Mouse (Mus musculus): ENCODE results near the gene Stk11.

Stk11 gene

DNA sequence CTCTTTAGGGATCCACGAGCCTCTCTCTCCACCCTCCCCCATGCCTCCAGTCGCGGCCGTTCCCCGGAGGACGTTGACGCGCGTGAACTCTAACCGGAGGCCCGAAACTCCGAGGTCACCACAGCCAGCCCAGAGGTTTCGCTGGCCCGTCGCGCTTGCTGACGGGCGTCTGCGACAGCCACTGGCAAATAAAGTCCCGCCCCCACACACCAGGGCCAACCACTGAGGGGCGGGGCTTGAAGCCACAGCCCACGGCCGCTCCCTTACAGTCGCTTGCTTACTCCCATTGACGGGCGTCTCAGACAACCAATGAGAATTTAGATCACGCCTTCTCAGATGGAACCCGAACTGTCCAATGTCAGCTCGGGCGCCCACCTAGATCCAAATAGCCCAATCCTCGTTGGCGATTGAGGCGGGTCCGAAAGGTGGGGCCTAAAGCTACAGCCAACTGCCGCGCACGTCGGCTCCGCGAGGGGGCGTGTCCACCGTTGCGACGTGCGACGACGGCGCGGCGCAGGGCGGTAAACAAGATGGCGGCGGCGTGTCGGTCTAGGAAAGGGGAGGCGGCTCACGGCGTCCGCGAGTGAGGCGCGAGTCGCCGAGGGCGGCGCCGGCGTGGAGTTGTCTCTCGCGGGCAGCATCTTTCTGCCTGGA, at the start of gene Stk11:
Stk11 (plus strand) TSS at position 514 of the 654 bp plus-strand sequence.
- peak; percentile 100 for DNase-seq (ENCODE audit: low spot score in 2 of 2)

DNA sequence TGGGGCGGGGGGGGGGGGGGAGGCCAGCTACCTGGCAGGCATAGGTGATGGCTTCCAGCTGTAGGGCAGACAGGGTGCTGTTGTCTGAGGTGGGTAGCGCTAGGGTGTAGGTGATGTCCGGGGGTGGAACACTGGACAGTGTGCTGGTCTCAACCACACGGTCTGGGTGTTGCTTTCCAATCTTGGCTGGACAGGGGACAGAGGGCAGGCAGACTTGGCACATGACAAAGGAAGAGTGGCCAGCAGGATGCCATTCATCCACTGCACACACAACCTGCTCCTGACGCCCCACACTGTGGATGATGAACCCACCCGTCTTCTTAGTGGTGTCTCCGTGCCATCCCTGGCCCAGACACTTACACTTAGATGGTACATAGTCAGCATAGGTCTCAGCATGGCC, 46.4 kb upstream of the Stk11 start:
- no peak for DNase-seq (ENCODE audit: low spot score in 2 of 2)

- DNase-seq (ENCODE audit: low spot score in 2 of 2): no peak
Measured at GRCm38 (mm10) chr10:80069948-80070450, 45.6 kb upstream of the Stk11 start.

DNA sequence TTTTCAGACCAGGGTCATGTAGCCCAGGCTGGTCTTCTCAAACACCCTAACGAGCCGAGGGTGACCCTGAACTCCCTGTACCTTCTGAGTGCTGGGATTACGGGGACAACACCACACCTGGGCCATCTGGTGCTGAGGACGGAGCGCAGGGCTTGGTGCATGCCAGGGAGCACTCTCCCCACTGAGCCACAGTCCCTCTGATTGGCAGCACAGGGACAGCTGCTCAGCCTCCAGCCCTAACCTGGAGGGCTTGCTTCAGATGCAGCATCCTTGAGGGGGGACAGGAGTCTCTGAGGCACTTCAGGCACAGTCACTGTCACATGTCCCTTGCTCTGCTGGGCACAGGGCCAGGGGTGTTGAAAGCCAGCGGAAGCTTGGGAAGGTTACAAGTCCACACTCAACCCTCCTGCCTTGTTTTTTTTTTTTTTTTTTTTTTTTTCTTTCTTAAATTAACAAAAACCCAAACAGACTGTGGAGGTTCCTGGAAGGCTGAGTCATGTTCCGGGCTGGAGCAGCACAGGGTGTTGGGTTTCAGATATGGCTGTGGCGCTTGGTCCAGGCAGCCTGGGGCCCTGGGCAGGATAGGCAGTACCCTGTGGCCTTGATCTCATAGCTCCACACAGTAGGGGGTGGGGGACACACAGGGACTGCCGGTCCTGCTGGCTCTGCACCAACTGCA, 44.6 kb upstream of the Stk11 start:
- DNase-seq (ENCODE audit: low spot score in 2 of 2): peak; percentile 36 to 53

- no peak for DNase-seq (ENCODE audit: low spot score in 2 of 2)
Measured at GRCm38 (mm10) chr10:80071516-80071900, 44.1 kb upstream of the Stk11 start.

- DNase-seq (ENCODE audit: low spot score in 2 of 2): no peak
Measured at GRCm38 (mm10) chr10:80072623-80073489, 42.7 kb upstream of the Stk11 start.

DNA sequence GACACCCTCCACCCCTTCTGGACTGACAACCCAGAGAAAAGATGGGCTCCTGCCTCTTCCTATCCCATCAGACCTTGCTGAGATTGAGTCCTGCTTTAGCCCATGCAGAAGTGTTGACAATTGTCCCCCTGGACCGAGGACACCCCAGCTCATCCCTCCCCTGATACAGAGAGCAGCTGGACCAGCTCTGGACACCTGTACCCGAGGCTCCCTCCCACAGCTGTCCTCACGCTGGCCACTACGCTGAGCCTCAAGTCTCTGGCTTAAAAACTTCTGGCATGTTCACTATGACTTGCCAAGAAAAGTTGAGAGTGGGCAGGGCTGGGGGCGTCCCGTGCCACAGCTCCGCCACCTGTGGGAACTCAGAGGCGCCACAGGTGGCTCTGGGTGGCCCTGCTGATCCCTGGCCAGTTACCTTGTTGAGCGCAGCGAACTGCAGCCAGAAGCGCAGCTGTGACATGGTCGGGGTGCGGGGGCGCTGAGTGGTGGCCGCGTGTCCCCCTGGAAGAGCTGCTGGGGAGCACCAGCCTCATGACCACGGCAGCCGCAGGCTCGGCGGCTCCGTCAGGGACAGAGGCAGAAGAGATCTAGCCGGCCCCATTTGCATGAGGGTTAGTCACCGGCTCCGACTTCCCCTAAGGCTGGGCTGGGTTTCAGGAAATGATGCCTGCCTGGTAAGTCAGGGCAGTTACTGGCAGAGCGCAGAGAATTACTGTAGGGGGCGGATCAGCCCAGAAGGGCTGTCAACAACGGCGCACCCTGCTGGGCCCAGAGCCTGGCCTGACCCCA, 40.6 kb upstream of the Stk11 start:
- no peak for DNase-seq (ENCODE audit: low spot score in 2 of 2)

GRCm38 (mm10) chr10:80075924-80076323, 39.7 kb upstream of the Stk11 start:
- no peak for DNase-seq (ENCODE audit: low spot score in 2 of 2)

- no peak for DNase-seq (ENCODE audit: low spot score in 2 of 2)
Measured at GRCm38 (mm10) chr10:80076386-80076785, 39.2 kb upstream of the Stk11 start.

DNA sequence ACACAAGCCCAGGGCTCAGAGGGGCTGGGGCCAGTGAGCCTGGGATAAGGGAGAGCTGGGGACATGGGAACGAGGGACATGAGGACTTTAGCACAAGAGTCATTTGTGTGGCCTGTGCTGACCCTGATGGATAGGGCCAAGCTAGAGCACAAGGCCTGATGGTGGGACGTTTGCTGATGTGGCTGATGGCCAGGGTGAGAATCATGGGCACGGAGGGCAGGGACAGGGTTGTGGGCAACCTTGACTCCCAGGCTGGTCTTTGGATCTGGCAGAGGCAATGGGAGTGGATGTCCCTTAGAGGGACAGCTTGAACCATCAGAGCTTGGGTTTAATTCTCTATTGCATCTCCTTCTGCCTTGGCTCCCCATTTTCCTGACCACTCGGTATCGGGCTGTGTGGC, 38.3 kb upstream of the Stk11 start:
- DNase-seq (ENCODE audit: low spot score in 2 of 2): no peak

DNA sequence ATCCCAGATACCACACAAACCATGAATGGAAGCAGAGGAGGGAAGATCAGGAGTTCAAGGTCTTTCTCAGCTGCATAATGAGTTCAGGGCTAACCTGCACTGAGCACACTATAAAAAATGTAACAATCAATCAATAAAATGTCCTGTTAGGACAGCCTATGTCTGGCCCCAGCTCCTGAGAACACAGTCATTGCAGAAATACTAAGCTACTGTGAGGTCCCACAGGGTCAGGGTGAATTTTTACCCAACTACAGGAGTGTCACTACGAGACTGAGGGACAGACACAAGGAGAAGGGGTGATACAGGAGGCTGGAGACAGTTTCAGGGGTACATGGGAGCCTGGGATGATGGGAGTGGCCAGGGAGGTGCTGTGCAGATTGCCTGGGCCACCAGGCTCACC, 37.2 kb upstream of the Stk11 start:
- DNase-seq (ENCODE audit: low spot score in 2 of 2): no peak

GRCm38 (mm10) chr10:80080396-80081070, 35.1 kb upstream of the Stk11 start:
- DNase-seq (ENCODE audit: low spot score in 2 of 2): no peak

DNA sequence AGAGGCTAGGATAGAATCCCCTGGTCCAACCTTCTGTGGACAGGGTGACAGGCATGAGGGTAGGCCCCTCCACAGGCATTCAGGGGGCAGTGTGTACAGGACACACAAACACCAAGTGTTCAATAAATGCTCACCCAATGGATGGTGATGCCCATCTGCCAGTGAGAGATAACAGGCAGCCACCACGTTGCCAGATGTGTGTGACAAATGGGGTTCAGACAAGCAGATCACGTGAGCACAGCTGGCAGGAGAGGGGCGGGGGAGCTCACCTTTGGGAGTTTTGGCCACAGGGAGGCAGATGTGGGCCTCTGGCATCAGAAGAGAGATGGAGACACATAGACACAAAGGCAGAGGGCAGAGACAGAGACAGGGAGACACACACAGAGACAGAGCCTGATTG, 34.5 kb upstream of the Stk11 start:
- DNase-seq (ENCODE audit: low spot score in 2 of 2): no peak

DNA sequence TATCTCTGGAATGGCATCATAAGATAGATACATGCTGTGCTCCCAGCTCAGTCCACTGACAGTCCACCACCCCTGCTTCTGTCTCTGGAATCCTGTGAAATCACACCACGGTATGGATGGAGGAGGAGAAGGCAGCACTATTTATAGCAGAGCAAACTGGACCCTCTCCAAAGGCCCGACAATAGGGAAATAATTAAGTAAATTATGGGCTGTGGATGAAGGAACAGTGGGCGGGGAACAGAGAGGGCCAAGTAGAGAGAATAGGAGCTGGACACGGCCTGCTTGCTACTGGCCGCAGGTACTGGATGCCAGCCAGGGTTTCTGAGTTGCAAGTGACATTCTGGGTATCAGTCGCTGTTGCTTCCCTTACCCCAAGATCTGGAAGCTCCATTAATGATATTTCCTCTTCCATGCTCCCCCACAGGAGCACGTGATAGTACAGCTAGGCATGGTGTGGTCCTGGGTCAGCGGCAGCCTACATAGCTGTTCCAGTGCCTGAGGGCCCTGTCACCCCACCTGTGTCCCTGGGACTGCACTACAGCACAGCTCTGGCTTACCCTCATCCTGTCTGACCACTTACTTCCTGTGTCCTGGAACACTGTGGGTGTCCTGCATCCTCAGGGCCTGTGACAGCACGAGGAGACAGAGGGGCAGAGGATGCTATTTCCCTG, 30.7 kb upstream of the Stk11 start:
- DNase-seq (ENCODE audit: low spot score in 2 of 2): peak in 1 of 2 experiments; percentile 23

- DNase-seq (ENCODE audit: low spot score in 2 of 2): no peak
Measured at GRCm38 (mm10) chr10:80086847-80087246, 28.8 kb upstream of the Stk11 start.

DNA sequence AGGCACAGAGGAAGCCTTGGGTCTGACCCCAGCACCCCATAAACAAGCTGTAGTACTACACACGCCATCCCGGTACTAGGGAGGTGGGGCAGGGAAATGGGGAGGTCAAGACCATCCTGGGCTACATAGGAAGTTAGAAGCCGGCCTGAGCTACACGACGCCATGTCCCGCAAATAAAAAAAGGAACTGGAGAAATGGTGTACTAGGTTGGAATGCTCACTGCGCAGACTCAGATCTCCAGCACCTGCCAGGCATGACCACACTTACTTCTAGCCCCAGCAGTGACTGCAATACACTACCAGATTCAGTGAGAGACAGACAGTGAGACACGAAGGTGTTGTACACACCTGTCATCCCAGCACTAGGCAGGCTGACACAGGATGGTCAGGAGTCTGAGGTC, 28.1 kb upstream of the Stk11 start:
- no peak for DNase-seq (ENCODE audit: low spot score in 2 of 2)

GRCm38 (mm10) chr10:80089146-80089545, 26.5 kb upstream of the Stk11 start:
- no peak for DNase-seq (ENCODE audit: low spot score in 2 of 2)

GRCm38 (mm10) chr10:80091527-80091926, 24.1 kb upstream of the Stk11 start:
- DNase-seq (ENCODE audit: low spot score in 2 of 2): no peak

GRCm38 (mm10) chr10:80092690-80093089, 22.9 kb upstream of the Stk11 start:
- DNase-seq (ENCODE audit: low spot score in 2 of 2): no peak

DNA sequence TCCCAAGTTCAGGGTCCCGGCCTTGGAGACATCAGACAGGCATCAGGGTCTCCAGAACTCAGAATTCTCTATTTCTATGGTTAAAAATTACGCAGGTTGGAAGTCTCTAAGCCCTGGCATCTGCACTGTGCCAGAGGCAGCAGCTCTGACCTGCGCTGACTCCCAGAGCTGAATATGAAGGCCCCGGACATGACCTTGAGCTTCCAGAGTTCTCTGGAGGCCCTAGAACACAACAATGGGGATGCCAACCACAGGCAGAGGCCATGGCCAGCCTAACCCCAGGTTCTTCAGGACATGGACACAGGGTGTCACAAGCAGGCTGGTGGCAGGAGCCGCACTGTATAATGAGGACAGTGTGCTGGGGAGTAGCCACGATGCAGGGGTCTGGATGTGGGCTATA, 21.5 kb upstream of the Stk11 start:
- DNase-seq (ENCODE audit: low spot score in 2 of 2): no peak
